Mouse (Mus musculus) midbrain, embryonic 14.5 days (tissue): Measurements from ENCODE around the gene Tnfsf15. TPM values are rescaled to one million over a fixed set of nuclear protein-coding genes. Genes with fewer than 3 reads are reported as not detected.
A peak's percentile ranks its signal among the peaks of the same experiment; 100 is the strongest.

ENCODE experiments used
- ATAC-seq: fragments of 200-750 bp; cut with Nextera tagmentation; 2 replicates; pipeline ENCODE4 v1.8.0; 2017; ENCODE audit warnings: moderate number of reproducible peaks, moderate library complexity; ENCODE audit not compliant: low FRiP score, low TSS enrichment
- DNase-seq: peaks from one replicate; pipeline ENCODE4 v3.0.0-alpha.2; 2015
- H3K27ac ChIP-seq: fragments of 300-500 bp; sonication (generic); replicated peaks from 2 replicates; pipeline ENCODE4 v1.5.1; 2014; ENCODE audit warnings: mild to moderate bottlenecking, low read depth, low read length, moderate library complexity
- H3K27me3 ChIP-seq: fragments of 300-500 bp; sonication (generic); 2 replicates; pipeline ENCODE4 v1.6.1; 2014; ENCODE audit warnings: low read length, control low read depth, mixed read lengths; ENCODE audit not compliant: control insufficient read depth, insufficient read depth
- H3K36me3 ChIP-seq: fragments of 300-500 bp; sonication (generic); 2 replicates; pipeline ENCODE4 v1.6.1; 2014; ENCODE audit warnings: low read length, control low read depth; ENCODE audit not compliant: control insufficient read depth, insufficient read depth
- H3K4me1 ChIP-seq: fragments of 300-500 bp; sonication (generic); 2 replicates; pipeline ENCODE4 v1.6.1; 2014; ENCODE audit warnings: mild to moderate bottlenecking, antibody characterized with exemption, low read length, control low read depth; ENCODE audit not compliant: control insufficient read depth, insufficient read depth
- H3K4me2 ChIP-seq: fragments of 300-500 bp; sonication (generic); 2 replicates; pipeline ENCODE4 v1.6.1; 2014; ENCODE audit warnings: mild to moderate bottlenecking, low read length, moderate library complexity
- H3K4me3 ChIP-seq: fragments of 300-500 bp; sonication (generic); replicated peaks from 2 replicates; pipeline ENCODE4 v1.5.1; 2014; ENCODE audit warnings: low read depth, low read length
- H3K9ac ChIP-seq: fragments of 300-500 bp; sonication (generic); replicated peaks from 2 replicates; pipeline ENCODE4 v1.6.1; 2014; ENCODE audit warnings: mild to moderate bottlenecking, low read length, moderate library complexity
- H3K9me3 ChIP-seq: fragments of 300-500 bp; sonication (generic); 2 replicates; pipeline ENCODE4 v1.6.1; 2016; ENCODE audit warnings: low read length, control low read depth, mixed read lengths; ENCODE audit not compliant: control insufficient read depth
- WGBS: fragments of 180-500 bp; shearing (Covaris S2); extraction: QIAGEN DNeasy Blood & Tissue Kit; methylation state at CpG from one replicate; pipeline ENCODE4 v1.1.7; 2014; 5-methylcytosine and 5-hydroxymethylcytosine counted together
- polyA plus RNA-seq: library from polyadenylated mRNA; unstranded; fragments of >200 nt; fragmentation: Nextera tagmentation; extraction: Ambion mirVana; gene quantifications from 2 replicates; pipeline ENCODE4 v1.2.1, GENCODE M21; 2014

Gene Tnfsf15
- not detected in 2 replicates for polyA plus RNA-seq

DNA sequence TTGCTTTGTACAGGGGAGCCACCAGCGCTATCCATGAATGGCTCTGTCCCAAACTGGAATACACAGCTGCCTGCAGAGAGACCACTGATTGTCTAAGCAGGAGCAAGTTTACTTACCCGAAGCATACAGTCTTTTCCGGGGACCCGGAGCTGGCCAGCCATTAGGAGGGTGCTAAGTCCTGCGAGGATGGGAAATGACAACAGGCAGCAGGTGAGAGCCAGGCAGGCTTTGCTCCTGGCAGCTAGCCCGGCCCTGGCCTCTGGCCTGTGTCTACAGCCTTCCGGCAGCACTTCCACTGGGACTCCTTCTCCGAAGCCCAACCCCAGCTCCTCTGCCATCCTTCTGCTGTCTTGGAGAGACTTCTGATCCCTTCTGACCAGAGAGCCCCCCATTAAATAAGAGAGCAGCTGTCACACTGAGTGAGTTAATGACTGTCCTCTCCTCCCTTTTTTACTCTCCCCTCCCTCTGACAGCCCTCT lies at the start of gene Tnfsf15:
Gene Tnfsf15 (minus strand): TSS at position 421 of the 479 bp plus-strand sequence.
- Histone ChIP-seq H3K27ac (no peak within 1 kb of the TSS), H3K9me3 (no peaks in the 10 kb centered on the region), H3K27me3 (no peaks in the 10 kb centered on the region), H3K9ac (no peak within 1 kb of the TSS), H3K4me1 (no peaks in the 10 kb centered on the region), H3K4me2 (no peak within 1 kb of the TSS), H3K4me3 (no peak within 1 kb of the TSS), H3K36me3 (no peaks in the 10 kb centered on the region)
- WGBS = 59% methylated on average over 8 of the region's 8 CpGs
- peak; percentile 41; the same call in 1 of the 2 replicates for ATAC-seq
- DNase-seq = peak; percentile 36

DNA sequence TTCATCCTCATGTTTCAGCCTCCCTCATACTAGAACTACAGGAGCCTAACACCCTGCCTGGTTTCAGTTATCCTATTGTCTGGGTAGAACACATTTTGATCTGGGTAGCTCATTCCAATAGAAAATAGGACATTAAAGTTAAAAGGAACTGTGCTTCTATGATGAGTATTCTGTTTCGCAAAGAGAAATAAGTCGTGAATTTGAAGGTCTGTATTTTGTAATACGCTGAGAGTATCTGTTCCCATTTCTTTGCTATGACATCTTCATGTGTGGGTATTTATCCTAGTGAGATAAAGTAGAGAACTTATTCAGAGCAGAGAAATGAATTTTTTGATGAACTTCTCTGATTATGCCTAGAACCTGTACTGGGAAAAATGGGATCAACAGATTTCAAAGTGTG lies 47.4 kb upstream of the Tnfsf15 start:
- ATAC-seq = no peak
- H3K4me2 ChIP-seq = no peak overlapping the region

DNA sequence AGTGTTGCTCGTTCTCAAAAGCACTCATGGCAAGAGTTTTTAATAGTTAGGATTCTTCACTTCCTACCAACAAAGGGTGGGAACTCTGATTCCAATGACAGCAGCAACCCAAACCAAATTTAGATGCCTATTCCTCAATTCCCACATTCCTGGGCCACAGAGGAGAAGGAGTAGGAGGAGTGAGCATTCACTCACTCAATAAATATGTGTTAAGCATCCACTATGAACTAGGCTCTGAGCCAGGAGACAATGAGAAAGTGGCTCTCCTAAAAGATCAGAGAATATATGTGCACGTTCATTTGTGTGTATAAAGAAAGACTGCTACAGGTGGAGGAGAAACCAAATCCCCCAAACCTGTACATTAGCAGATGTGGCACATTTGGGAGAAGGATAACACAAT lies 40.6 kb upstream of the Tnfsf15 start:
- no peak overlapping the region for H3K4me3 ChIP-seq
- no peaks in the 10 kb centered on the region for H3K36me3 ChIP-seq
- H3K4me1 ChIP-seq = no peaks in the 10 kb centered on the region
- H3K4me2 ChIP-seq = no peak overlapping the region
- no peak overlapping the region for H3K27ac ChIP-seq
- DNase-seq = no peak
- H3K9ac ChIP-seq = no peak overlapping the region
- no peaks in the 10 kb centered on the region for H3K27me3 ChIP-seq
- WGBS = 90% methylated on average over 2 of the region's 2 CpGs
- ATAC-seq = no peak
- no peaks in the 10 kb centered on the region for H3K9me3 ChIP-seq

More for the DNA sequence above, 47.4 kb upstream of the Tnfsf15 start:
- Histone ChIP-seq H3K36me3 (no peaks in the 10 kb centered on the region), H3K4me3 (no peak overlapping the region), H3K27me3 (no peaks in the 10 kb centered on the region), H3K9me3 (no peaks in the 10 kb centered on the region), H3K4me1 (no peaks in the 10 kb centered on the region), H3K9ac (no peak overlapping the region), H3K27ac (no peak overlapping the region)
- 95% methylated on average over 3 of the region's 3 CpGs for WGBS
- no peak for DNase-seq

DNA sequence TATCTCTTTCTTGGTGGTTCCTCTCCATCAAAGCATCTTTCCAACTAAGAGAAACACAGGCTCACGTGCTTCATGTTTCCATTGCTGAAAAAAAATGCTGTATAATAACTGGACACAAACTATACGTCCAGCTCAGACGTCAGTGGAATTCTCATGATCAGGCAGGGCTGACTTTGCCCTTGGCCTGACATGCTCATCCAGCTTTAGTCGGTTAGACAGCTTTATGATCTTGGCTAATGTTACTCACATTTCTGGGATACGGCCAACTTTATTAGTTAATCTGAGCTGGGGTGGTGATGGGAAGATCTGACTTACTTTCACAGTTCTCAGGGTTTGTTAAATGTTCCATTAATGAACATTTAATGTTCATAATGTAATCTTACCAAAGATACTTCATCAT lies 38.9 kb upstream of the Tnfsf15 start:
- WGBS = 87% methylated on average over 5 of the region's 5 CpGs
- Histone ChIP-seq H3K4me3 (no peak overlapping the region), H3K36me3 (no peaks in the 10 kb centered on the region), H3K27ac (no peak overlapping the region), H3K4me2 (no peak overlapping the region), H3K9ac (no peak overlapping the region), H3K9me3 (no peaks in the 10 kb centered on the region), H3K27me3 (no peaks in the 10 kb centered on the region), H3K4me1 (no peaks in the 10 kb centered on the region)
- DNase-seq (no peak), ATAC-seq (no peak)

DNA sequence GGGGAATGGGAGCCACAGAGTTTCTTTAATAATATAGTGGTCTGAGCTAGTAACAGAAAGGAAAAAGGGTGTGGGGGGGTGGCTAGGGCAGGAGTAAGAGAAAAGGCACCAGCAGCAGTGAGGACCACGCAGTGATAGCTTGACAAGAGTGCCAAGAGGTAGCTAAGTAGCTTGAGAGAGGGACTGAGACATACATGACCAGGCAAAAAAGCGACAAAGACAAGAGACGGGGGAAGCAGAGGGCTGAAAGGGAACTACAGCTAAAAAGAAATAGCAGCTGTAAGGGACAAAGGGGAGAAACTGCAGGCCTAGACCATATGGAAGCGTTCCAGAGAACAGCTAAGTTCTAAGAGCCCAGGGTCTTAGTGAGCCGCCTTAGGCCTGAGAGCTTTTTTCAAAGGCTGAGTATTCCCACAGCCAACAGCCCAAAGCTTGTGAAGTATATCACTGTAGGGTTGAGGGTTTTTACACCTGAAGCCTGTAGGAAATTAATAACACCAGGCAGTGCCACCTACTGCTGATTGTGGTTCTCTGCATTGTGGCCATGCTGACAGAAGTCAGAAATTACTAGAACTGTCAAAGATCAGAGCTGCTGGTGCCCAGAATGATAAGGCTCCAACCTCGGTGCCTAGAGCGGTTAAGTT lies 38.2 kb upstream of the Tnfsf15 start:
- Histone ChIP-seq H3K4me1 (no peaks in the 10 kb centered on the region), H3K36me3 (no peaks in the 10 kb centered on the region), H3K27ac (no peak overlapping the region), H3K9me3 (no peaks in the 10 kb centered on the region), H3K9ac (no peak overlapping the region), H3K4me2 (no peak overlapping the region), H3K27me3 (no peaks in the 10 kb centered on the region), H3K4me3 (no peak overlapping the region)
- DNase-seq = peak; percentile 37
- ATAC-seq = no peak
- 82% methylated on average over 7 of the region's 7 CpGs for WGBS

DNA sequence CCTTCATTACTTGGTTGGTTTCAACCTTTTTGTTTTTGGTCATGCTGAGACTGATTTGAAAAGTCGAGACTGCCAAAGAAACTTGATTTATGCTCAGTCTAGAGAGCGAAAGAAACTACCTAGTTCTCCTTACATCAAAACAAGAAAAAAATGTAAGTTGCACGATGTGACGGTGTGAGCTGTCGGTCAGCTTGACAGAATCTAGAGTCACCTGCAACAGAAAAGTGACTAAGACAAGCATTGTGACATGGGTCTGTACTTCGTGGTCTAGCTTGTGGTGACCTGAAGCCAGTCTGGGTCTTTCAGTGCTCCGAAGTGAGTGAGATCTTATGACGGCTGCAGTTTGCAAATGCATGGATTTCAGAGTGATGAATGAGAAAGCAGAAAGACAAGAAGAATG lies 32.3 kb upstream of the Tnfsf15 start:
- H3K27ac ChIP-seq = no peak overlapping the region
- no peaks in the 10 kb centered on the region for H3K27me3 ChIP-seq
- H3K4me3 ChIP-seq = no peak overlapping the region
- DNase-seq (no peak), ATAC-seq (no peak)
- H3K36me3 ChIP-seq = no peaks in the 10 kb centered on the region
- H3K9me3 ChIP-seq = no peaks in the 10 kb centered on the region
- 89% methylated on average over 8 of the region's 8 CpGs for WGBS
- no peak overlapping the region for H3K4me2 ChIP-seq
- H3K4me1 ChIP-seq = no peaks in the 10 kb centered on the region
- H3K9ac ChIP-seq = no peak overlapping the region

DNA sequence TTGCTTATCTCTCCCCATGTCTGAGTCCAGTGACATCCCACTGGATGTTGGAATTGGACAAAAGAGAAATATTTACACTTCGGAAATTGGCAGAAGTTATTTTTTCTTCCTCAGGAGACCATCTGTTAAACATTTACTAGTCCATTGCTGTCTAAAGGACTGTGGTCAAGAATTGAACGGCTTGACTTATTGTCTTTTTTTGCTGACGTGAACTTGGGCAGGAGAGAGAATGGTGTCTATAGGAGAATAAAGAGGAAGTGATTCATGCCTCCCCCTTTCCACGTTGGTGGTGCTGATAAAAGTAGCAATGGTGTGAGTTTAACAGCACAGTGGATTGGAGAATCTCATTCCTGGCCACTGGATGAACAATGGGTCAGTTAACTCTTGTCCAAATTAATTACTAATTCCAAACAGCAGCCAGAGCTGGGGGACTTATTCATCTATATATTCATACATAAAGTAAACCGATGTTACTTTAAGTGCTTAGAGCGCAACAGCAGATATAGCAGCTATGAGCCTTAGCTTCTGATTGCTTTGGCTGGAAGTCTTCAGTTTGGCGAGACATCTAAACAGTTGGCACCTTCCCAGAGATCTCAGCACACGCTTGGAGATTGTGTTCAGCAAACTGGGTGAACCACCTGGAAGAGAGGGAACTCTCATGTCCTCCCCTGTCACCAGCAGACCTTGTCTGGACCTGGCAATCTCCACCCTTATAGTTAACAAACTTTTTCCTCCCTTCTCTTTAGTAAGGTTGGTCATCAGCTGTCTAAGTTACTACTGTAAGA lies 28.6 kb upstream of the Tnfsf15 start:
- no peak for DNase-seq
- no peaks in the 10 kb centered on the region for H3K4me1 ChIP-seq
- H3K36me3 ChIP-seq = no peaks in the 10 kb centered on the region
- no peak overlapping the region for H3K27ac ChIP-seq
- ATAC-seq = no peak
- no peak overlapping the region for H3K9ac ChIP-seq
- H3K4me2 ChIP-seq = no peak overlapping the region
- no peaks in the 10 kb centered on the region for H3K27me3 ChIP-seq
- no peaks in the 10 kb centered on the region for H3K9me3 ChIP-seq
- no peak overlapping the region for H3K4me3 ChIP-seq
- WGBS = 89% methylated on average over 8 of the region's 8 CpGs

DNA sequence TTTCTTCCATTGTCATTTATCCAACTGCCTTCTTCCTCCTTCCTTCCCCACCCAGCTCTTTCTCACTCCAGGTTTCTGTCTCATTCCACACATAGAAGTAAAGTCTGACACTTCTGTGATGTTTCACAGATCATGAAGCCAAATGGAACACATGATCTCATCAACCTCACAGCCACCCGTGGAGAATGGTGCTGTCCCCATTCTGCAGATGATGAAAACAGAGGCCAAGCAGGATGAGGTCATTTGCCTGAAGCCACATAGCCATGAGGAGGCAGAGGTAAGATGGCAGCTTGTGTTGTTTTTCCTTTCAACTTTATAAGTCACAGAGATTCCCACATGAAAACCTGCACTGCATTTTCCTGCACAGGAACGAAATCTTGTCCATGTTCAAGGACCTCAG lies 27.6 kb upstream of the Tnfsf15 start:
- no peaks in the 10 kb centered on the region for H3K36me3 ChIP-seq
- H3K27ac ChIP-seq = no peak overlapping the region
- H3K9ac ChIP-seq = no peak overlapping the region
- H3K27me3 ChIP-seq = no peaks in the 10 kb centered on the region
- no peaks in the 10 kb centered on the region for H3K9me3 ChIP-seq
- no peaks in the 10 kb centered on the region for H3K4me1 ChIP-seq
- no peak overlapping the region for H3K4me3 ChIP-seq
- WGBS = 87% methylated on average over 2 of the region's 2 CpGs
- ATAC-seq (no peak), DNase-seq (no peak)
- no peak overlapping the region for H3K4me2 ChIP-seq

DNA sequence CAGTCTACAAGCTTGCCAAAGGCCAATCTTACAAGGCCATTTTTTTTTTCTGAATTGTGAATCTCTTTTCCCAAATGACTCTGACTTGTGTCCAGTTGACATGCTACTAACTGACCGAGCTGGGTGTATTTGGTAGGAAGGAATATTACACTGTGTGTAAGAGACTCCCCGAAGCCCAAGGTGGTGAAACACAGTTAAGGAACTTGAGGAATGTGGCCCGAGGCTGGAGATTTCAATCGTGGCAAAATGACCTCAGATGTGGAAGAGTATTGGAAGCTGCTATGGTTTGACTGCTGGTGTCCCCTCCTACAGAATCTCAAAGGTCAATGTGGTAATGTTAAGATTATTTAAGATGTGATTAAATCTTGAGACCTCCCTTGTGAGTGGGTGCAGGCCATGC lies 26.4 kb upstream of the Tnfsf15 start:
- no peaks in the 10 kb centered on the region for H3K27me3 ChIP-seq
- H3K4me1 ChIP-seq = no peaks in the 10 kb centered on the region
- H3K27ac ChIP-seq = no peak overlapping the region
- DNase-seq = no peak
- no peaks in the 10 kb centered on the region for H3K9me3 ChIP-seq
- no peak overlapping the region for H3K9ac ChIP-seq
- WGBS = 91% methylated on average over 4 of the region's 4 CpGs
- no peak overlapping the region for H3K4me2 ChIP-seq
- H3K4me3 ChIP-seq = no peak overlapping the region
- H3K36me3 ChIP-seq = no peaks in the 10 kb centered on the region
- ATAC-seq = no peak
